Mouse (Mus musculus) embryonic facial prominence, embryonic 13.5 days (tissue): ENCODE measurements at regions not wholly inside any gene's neighbourhood (a gene's known extent, or its start where the extent isn't known, plus 50 kb on each side); places are given as distances from the start of the nearest gene placed in this dataset.

Experiments used
- ATAC-seq: fragments of 200-750 bp; cut with Nextera tagmentation; 2 replicates; pipeline ENCODE4 v1.8.0; 2017; ENCODE audit warnings: low read depth; ENCODE audit not compliant: insufficient number of reproducible peaks, insufficient read depth, low FRiP score, low TSS enrichment
- H3K27ac ChIP-seq: fragments of 300-500 bp; sonication (generic); 2 replicates; pipeline ENCODE4 v1.5.1; 2015; ENCODE audit warnings: moderate library complexity, mild to moderate bottlenecking, inconsistent platforms
- H3K27me3 ChIP-seq: fragments of 300-500 bp; sonication (generic); 2 replicates; pipeline ENCODE4 v1.6.1; 2015; ENCODE audit warnings: mild to moderate bottlenecking, inconsistent platforms
- H3K36me3 ChIP-seq: fragments of 300-500 bp; sonication (generic); 2 replicates; pipeline ENCODE4 v1.6.1; 2015; ENCODE audit warnings: mild to moderate bottlenecking, inconsistent platforms
- H3K4me1 ChIP-seq: fragments of 300-500 bp; sonication (generic); 2 replicates; pipeline ENCODE4 v1.6.1; 2015; ENCODE audit warnings: inconsistent platforms
- H3K4me2 ChIP-seq: fragments of 300-500 bp; sonication (generic); 2 replicates; pipeline ENCODE4 v1.6.1; 2015; ENCODE audit warnings: moderate library complexity, mild to moderate bottlenecking, inconsistent platforms
- H3K4me3 ChIP-seq: fragments of 300-500 bp; sonication (generic); 2 replicates; pipeline ENCODE4 v1.5.1; 2015; ENCODE audit warnings: mild to moderate bottlenecking, inconsistent platforms
- H3K9ac ChIP-seq: fragments of 300-500 bp; sonication (generic); 2 replicates; pipeline ENCODE4 v1.6.1; 2015; ENCODE audit warnings: mild to moderate bottlenecking, inconsistent platforms
- H3K9me3 ChIP-seq: fragments of 300-500 bp; sonication (generic); 2 replicates; pipeline ENCODE4 v1.6.1; 2016; ENCODE audit warnings: inconsistent platforms
- WGBS: fragments of 180-500 bp; shearing (Covaris S2); methylation state at CpG from one replicate; pipeline ENCODE4 v1.1.7; 2015; ENCODE audit warnings: mixed read lengths; 5-methylcytosine and 5-hydroxymethylcytosine counted together

GRCm38 (mm10) chr13:52113549-52113948, 267.1 kb downstream of the Gadd45g start:
- H3K27ac ChIP-seq = no peak overlapping the region

GRCm38 (mm10) chr13:52114431-52114830, 268.0 kb downstream of the Gadd45g start:
- H3K27ac ChIP-seq = no peak overlapping the region
- ATAC-seq = no peak
- no peaks in the 10 kb centered on the region; the same call in 1 of the 2 replicates for H3K9me3 ChIP-seq
- H3K27me3 ChIP-seq = no peaks in the 10 kb centered on the region
- H3K4me3 ChIP-seq = no peak overlapping the region
- peaks cover 29% of the 10 kb centered on the region for H3K4me1 ChIP-seq
- WGBS = 76% methylated on average over 7 of the region's 7 CpGs
- H3K36me3 ChIP-seq = no peaks in the 10 kb centered on the region
- H3K4me2 ChIP-seq = no peak overlapping the region
- H3K9ac ChIP-seq = no peak overlapping the region

More at GRCm38 (mm10) chr13:52113549-52113948, 267.1 kb downstream of the Gadd45g start:
- no peak for ATAC-seq
- Histone ChIP-seq H3K36me3 (no peaks in the 10 kb centered on the region), H3K4me1 (peaks cover 30% of the 10 kb centered on the region), H3K4me3 (no peak overlapping the region), H3K9ac (no peak overlapping the region), H3K27me3 (no peaks in the 10 kb centered on the region), H3K4me2 (no peak overlapping the region), H3K9me3 (no peaks in the 10 kb centered on the region; the same call in 1 of the 2 replicates)
- 72% methylated on average over 8 of the region's 8 CpGs for WGBS

GRCm38 (mm10) chr13:52114962-52115361, 268.5 kb downstream of the Gadd45g start:
- no peak overlapping the region for H3K4me3 ChIP-seq
- ATAC-seq = no peak
- H3K4me2 ChIP-seq = no peak overlapping the region
- no peaks in the 10 kb centered on the region; the same call in 1 of the 2 replicates for H3K9me3 ChIP-seq
- H3K27me3 ChIP-seq = no peaks in the 10 kb centered on the region
- 63% methylated on average over 6 of the region's 6 CpGs for WGBS
- peaks cover 30% of the 10 kb centered on the region for H3K4me1 ChIP-seq
- H3K9ac ChIP-seq = no peak overlapping the region
- H3K36me3 ChIP-seq = no peaks in the 10 kb centered on the region
- H3K27ac ChIP-seq = no peak overlapping the region

DNA sequence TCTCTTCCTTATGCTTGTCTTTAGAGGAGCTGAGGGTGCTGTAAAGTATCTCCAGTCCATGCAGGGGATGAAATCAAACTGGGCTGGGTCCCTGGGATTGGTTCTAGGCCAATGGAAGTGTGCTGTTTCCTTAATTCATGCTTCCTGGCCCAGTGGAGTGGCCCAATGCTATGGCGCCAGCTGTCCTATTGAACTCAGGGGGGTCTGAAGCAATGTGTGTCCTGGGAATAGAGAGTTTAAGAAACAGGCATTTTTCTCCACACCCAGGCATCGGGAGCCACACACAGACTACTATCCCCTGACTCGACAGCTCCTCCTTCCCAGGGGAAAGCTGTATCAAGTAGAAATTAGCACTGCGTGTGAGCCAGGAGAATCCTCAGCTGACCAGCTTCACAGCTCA, 269.8 kb downstream of the Gadd45g start:
- ATAC-seq = no peak
- peaks cover 22% of the 10 kb centered on the region for H3K4me1 ChIP-seq
- H3K9ac ChIP-seq = no peak overlapping the region
- 48% methylated on average over 4 of the region's 4 CpGs for WGBS
- no peak overlapping the region for H3K4me3 ChIP-seq
- no peaks in the 10 kb centered on the region for H3K36me3 ChIP-seq
- no peaks in the 10 kb centered on the region; the same call in 1 of the 2 replicates for H3K9me3 ChIP-seq
- no peak overlapping the region for H3K27ac ChIP-seq
- H3K4me2 ChIP-seq = no peak overlapping the region
- no peaks in the 10 kb centered on the region for H3K27me3 ChIP-seq

GRCm38 (mm10) chr13:52116756-52117155, 270.3 kb downstream of the Gadd45g start:
- Histone ChIP-seq H3K4me3 (no peak overlapping the region), H3K4me1 (peaks cover 22% of the 10 kb centered on the region), H3K27ac (no peak overlapping the region; the same call in 1 of the 2 replicates), H3K27me3 (no peaks in the 10 kb centered on the region), H3K36me3 (no peaks in the 10 kb centered on the region), H3K9me3 (no peaks in the 10 kb centered on the region; the same call in 1 of the 2 replicates), H3K9ac (no peak overlapping the region), H3K4me2 (no peak overlapping the region)
- ATAC-seq = no peak
- 49% methylated on average over 4 of the region's 4 CpGs for WGBS

- no peak overlapping the region for H3K4me3 ChIP-seq
- peaks cover 16% of the 10 kb centered on the region for H3K4me1 ChIP-seq
- H3K9ac ChIP-seq = no peak overlapping the region
- no peak for ATAC-seq
- H3K4me2 ChIP-seq = no peak overlapping the region
- H3K27ac ChIP-seq = no peak overlapping the region
- no peaks in the 10 kb centered on the region for H3K9me3 ChIP-seq
- WGBS = 87% methylated on average over 8 of the region's 8 CpGs
- no peaks in the 10 kb centered on the region for H3K27me3 ChIP-seq
- H3K36me3 ChIP-seq = no peaks in the 10 kb centered on the region
Observed at GRCm38 (mm10) chr13:52120795-52121194, 274.3 kb downstream of the Gadd45g start.

GRCm38 (mm10) chr13:52125037-52125436, 278.6 kb downstream of the Gadd45g start:
- H3K36me3 ChIP-seq = no peaks in the 10 kb centered on the region
- no peak overlapping the region for H3K4me3 ChIP-seq
- no peak overlapping the region for H3K4me2 ChIP-seq
- no peak overlapping the region for H3K9ac ChIP-seq
- no peaks in the 10 kb centered on the region for H3K27me3 ChIP-seq
- WGBS = 82% methylated on average over 4 of the region's 4 CpGs
- H3K4me1 ChIP-seq = no peaks in the 10 kb centered on the region
- no peak overlapping the region for H3K27ac ChIP-seq
- no peaks in the 10 kb centered on the region for H3K9me3 ChIP-seq
- no peak for ATAC-seq

DNA sequence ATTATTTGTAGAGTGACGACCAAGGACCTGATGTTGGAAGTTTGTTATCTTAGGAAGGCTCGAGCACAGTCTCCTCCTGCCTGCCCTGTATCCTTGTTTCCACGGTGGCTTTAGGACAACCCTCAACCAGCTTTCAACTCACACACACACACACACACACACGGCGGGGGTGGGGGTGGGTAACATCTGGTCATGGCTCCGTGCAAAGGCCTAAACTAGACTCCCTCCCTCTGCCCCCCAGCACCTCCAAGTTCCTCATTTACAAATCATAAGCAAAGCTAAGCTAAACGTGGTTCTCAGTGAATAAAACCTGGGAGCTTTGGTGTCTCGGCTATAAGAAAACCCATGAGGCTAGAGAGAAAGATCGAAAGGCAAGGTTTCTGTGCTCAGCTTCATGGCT, 281.3 kb downstream of the Gadd45g start:
- Histone ChIP-seq H3K27ac (no peak overlapping the region), H3K9me3 (0 out of 2 replicates have a peak, but pooled peaks cover 4% of the 10 kb centered on the region), H3K36me3 (no peaks in the 10 kb centered on the region), H3K27me3 (no peaks in the 10 kb centered on the region), H3K9ac (no peak overlapping the region), H3K4me2 (no peak overlapping the region), H3K4me1 (no peaks in the 10 kb centered on the region), H3K4me3 (no peak overlapping the region)
- WGBS = 78% methylated on average over 9 of the region's 9 CpGs
- no peak for ATAC-seq

DNA sequence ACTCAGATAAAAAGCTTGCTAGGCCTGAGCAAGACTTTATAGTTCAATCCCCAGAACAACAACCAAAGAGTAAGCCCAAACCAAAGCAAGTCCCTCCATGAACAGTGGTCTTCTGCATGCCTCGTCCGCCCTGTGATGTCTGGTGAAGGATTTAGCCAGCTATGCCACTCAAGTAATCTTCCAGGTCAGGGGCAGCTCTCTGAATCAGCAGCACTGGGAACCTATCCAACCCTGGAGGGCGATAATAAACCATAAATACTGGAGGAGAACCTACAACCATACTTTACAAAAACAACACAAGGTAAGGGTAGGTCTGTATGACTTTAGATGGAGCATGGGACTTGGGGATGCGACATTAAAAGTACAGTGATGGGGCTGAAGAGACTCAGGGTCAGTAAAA, 283.0 kb downstream of the Gadd45g start:
- no peaks in the 10 kb centered on the region for H3K4me1 ChIP-seq
- no peak overlapping the region for H3K27ac ChIP-seq
- no peak overlapping the region for H3K4me2 ChIP-seq
- no peak for ATAC-seq
- H3K9ac ChIP-seq = no peak overlapping the region
- WGBS = 79% methylated on average over 4 of the region's 4 CpGs
- no peaks in the 10 kb centered on the region for H3K36me3 ChIP-seq
- no peaks in the 10 kb centered on the region for H3K27me3 ChIP-seq
- no peak overlapping the region for H3K4me3 ChIP-seq
- 0 out of 2 replicates have a peak, but pooled peaks cover 4% of the 10 kb centered on the region for H3K9me3 ChIP-seq

- no peak overlapping the region for H3K27ac ChIP-seq
- H3K27me3 ChIP-seq = no peaks in the 10 kb centered on the region
- H3K36me3 ChIP-seq = no peaks in the 10 kb centered on the region
- no peak overlapping the region for H3K4me3 ChIP-seq
- H3K9me3 ChIP-seq = 0 out of 2 replicates have a peak, but pooled peaks cover 4% of the 10 kb centered on the region
- no peak overlapping the region for H3K9ac ChIP-seq
- H3K4me2 ChIP-seq = no peak overlapping the region
- ATAC-seq = no peak
- 67% methylated on average over 3 of the region's 3 CpGs for WGBS
- H3K4me1 ChIP-seq = no peaks in the 10 kb centered on the region
Observed at GRCm38 (mm10) chr13:52133202-52133601, 286.7 kb downstream of the Gadd45g start.

GRCm38 (mm10) chr13:52138331-52138945, 292.0 kb downstream of the Gadd45g start:
- Histone ChIP-seq H3K27ac (no peak overlapping the region), H3K9ac (no peak overlapping the region), H3K9me3 (peaks cover 4% of the 10 kb centered on the region; the same call in 1 of the 2 replicates), H3K4me3 (no peak overlapping the region), H3K27me3 (no peaks in the 10 kb centered on the region), H3K36me3 (no peaks in the 10 kb centered on the region), H3K4me2 (no peak overlapping the region), H3K4me1 (no peaks in the 10 kb centered on the region)
- no peak for ATAC-seq
- WGBS = 72% methylated on average over 6 of the region's 6 CpGs

DNA sequence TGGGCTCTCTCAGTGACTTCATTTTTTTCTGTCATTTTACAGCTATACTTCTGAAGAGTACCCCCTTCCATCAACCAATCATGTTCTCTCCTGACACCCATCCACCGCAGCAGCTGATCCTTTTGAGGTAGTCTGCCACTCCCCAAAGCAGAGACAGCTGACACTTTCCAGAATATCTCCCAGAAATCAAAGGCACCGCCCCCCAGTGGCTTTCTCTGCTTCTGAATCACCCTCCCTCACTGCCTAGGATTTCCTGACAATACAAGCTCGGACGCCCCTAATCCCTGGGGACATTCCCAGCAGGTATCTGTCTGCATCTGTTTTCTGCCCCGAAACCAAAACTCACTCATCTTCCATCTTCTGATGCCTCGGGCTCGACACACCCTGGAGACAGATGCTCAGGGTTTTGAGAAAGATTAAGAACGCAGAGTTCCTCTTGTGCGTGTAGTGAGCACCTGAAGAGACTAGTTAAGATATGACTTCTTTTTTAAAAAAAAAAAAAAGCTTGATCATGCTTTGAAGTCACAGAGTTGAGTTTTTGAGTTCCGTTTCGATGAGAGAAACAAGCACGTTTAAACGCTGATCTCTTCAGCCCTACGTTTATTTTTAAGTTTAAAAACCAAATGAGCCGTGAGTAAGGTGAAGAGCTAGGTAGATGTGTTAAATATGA, 292.8 kb downstream of the Gadd45g start:
- no peak for ATAC-seq
- Histone ChIP-seq H3K4me3 (no peak overlapping the region), H3K9ac (no peak overlapping the region), H3K4me1 (no peaks in the 10 kb centered on the region), H3K4me2 (no peak overlapping the region), H3K9me3 (peaks cover 4% of the 10 kb centered on the region; the same call in 1 of the 2 replicates), H3K36me3 (no peaks in the 10 kb centered on the region), H3K27ac (no peak overlapping the region; the same call in 1 of the 2 replicates), H3K27me3 (no peaks in the 10 kb centered on the region)
- WGBS = 25% methylated on average over 15 of the region's 15 CpGs
